Mouse (Mus musculus) neural tube, postnatal 0 days (tissue): ENCODE data around the gene Krt32. TPM values are rescaled to one million over a fixed set of nuclear protein-coding genes. Genes with fewer than 3 reads are reported as not detected.

ENCODE experiments used
- polyA plus RNA-seq: library from polyadenylated mRNA; unstranded; fragments of >200 nt; fragmentation: Nextera tagmentation; extraction: Ambion mirVana; gene quantifications from 2 replicates; pipeline ENCODE4 v1.2.1, GENCODE M21; 2015

Gene Krt32
- polyA plus RNA-seq = not detected in 2 replicates

GRCm38 (mm10) chr11:100087861-100088260 is at the start of gene Krt32:
TSS of gene Krt32 (minus strand) at chr11:100088226.

GRCm38 (mm10) chr11:100135731-100136130 is 47.7 kb upstream of the Krt32 start, which contains the start of gene Krt15:
TSS of gene Krt15 (minus strand) at chr11:100135928.

GRCm38 (mm10) chr11:100121466-100121865 is 33.4 kb upstream of the Krt32 start, which contains the start of gene Krt13:
TSS of gene Krt13 (minus strand) at chr11:100121566.

GRCm38 (mm10) chr11:100105576-100106122 is 17.6 kb upstream of the Krt32 start, which contains the start of gene Krt36:
TSS of gene Krt36 (minus strand) at chr11:100105626.

GRCm38 (mm10) chr11:100096141-100096540 is 8.1 kb upstream of the Krt32 start, which contains the start of gene Krt35:
TSS of gene Krt35 (minus strand) at chr11:100096241.

GRCm38 (mm10) chr11:100050451-100050850 is 37.6 kb downstream of the Krt32 start, which contains the start of gene Krt31:
TSS of gene Krt31 (minus strand) at chr11:100050551.

GRCm38 (mm10) chr11:100041454-100041853 is 46.6 kb downstream of the Krt32 start, which contains the start of gene Krt34:
TSS of gene Krt34 (minus strand) at chr11:100041554.

Other genes starting within 250 kb of the Krt32 start
- gene Krtap4-16, start 236.6 kb downstream of the Krt32 start, polyA plus RNA-seq = not detected in 2 replicates
- gene Gm11568, start 230.3 kb downstream of the Krt32 start, polyA plus RNA-seq = not detected in 2 replicates
- not detected in 2 replicates for gene Gm11559, start 223.8 kb downstream of the Krt32 start, polyA plus RNA-seq
- not detected in 2 replicates for gene Krtap9-1, start 214.8 kb downstream of the Krt32 start, polyA plus RNA-seq
- not detected in 2 replicates for gene Gm11567, start 209.0 kb downstream of the Krt32 start, polyA plus RNA-seq
- not detected in 2 replicates for gene Krtap31-1, start 180.3 kb downstream of the Krt32 start, polyA plus RNA-seq
- not detected in 2 replicates for gene Gm11565, start 173.5 kb downstream of the Krt32 start, polyA plus RNA-seq
- gene Krtap31-2, start 151.9 kb downstream of the Krt32 start, polyA plus RNA-seq = not detected in 2 replicates
- gene Krtap9-5, start 139.8 kb downstream of the Krt32 start, polyA plus RNA-seq = not detected in 2 replicates
- gene Krtap29-1, start 109.2 kb downstream of the Krt32 start, polyA plus RNA-seq = not detected in 2 replicates
- 0.15 TPM in 2 replicates for gene Krtap16-1, start 101.6 kb downstream of the Krt32 start, polyA plus RNA-seq
- gene Krtap17-1, start 94.2 kb downstream of the Krt32 start, polyA plus RNA-seq = 3.1 and 3.3 TPM in 2 replicates
- gene Krt33a, start 72.0 kb downstream of the Krt32 start, polyA plus RNA-seq = not detected in 2 replicates
- gene Krt33b, start 58.4 kb downstream of the Krt32 start, polyA plus RNA-seq = 0.14 and 0.22 TPM in 2 replicates
- 0.09 TPM in 1 of 2 replicates, not detected in the other for gene Krt34, start 46.7 kb downstream of the Krt32 start, polyA plus RNA-seq
- not detected in 2 replicates for gene Krt31, start 37.7 kb downstream of the Krt32 start, polyA plus RNA-seq
- 0.19 and 0.25 TPM in 2 replicates for gene Krt35, start 8.0 kb upstream of the Krt32 start, polyA plus RNA-seq
- gene Krt36, start 17.4 kb upstream of the Krt32 start, polyA plus RNA-seq = 0.09 TPM in 1 of 2 replicates, not detected in the other
- gene Krt13, start 33.3 kb upstream of the Krt32 start, polyA plus RNA-seq = 0.18 and 0.27 TPM in 2 replicates
- 0.13 and 0.25 TPM in 2 replicates for gene Krt15, start 47.7 kb upstream of the Krt32 start, polyA plus RNA-seq
- gene Krt19, start 60.4 kb upstream of the Krt32 start, polyA plus RNA-seq = 5.0 and 6.1 TPM in 2 replicates
- 0.09 and 0.15 TPM in 2 replicates for gene Krt9, start 105.0 kb upstream of the Krt32 start, polyA plus RNA-seq
- gene Krt14, start 119.3 kb upstream of the Krt32 start, polyA plus RNA-seq = 0.54 and 0.75 TPM in 2 replicates
- gene Krt16, start 160.7 kb upstream of the Krt32 start, polyA plus RNA-seq = not detected in 2 replicates
- gene Krt17, start 172.8 kb upstream of the Krt32 start, polyA plus RNA-seq = 1.7 and 3.1 TPM in 2 replicates
- 0.17 and 0.25 TPM in 2 replicates for gene Krt42, start 181.6 kb upstream of the Krt32 start, polyA plus RNA-seq
- 1,292 and 1,377 TPM in 2 replicates for gene Eif1, start 231.7 kb upstream of the Krt32 start, polyA plus RNA-seq
- 0.59 TPM in 1 of 2 replicates, not detected in the other for gene Gast, start 246.2 kb upstream of the Krt32 start, polyA plus RNA-seq